Comparison of ENCODE assay signal across 15 mouse cellular contexts in the genomic region with DNA sequence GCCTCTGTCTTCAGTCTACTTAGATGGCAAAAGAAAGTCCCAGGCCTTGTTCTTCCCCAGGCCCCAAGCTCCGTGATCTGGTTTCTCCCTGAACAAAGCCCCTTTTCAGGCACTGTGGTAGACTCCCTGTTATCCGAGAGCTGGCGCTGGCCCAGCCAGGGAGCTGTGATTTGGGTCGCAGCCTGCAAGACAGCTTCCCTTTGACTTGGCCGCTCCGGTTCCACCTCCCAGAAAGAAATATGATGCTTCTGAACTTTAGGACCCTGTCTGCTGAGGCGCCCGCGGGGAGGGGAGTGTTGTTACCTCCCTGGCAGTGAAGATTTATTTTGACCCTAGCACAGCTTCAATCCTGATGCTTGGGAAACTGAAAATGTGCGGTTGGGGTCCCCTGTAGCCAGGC. TPM values are rescaled to one million over a fixed set of nuclear protein-coding genes. Genes with fewer than 3 reads are reported as not detected.
DNase-seq lines count a peak whose midpoint lies in the region; ATAC-seq lines count a peak whose summit lies in the region.
"Had no signal": no experiment of that assay in that cellular context is flagged by ENCODE, and none has a peak within 500 bp of the region (broad histone marks: within the 10 kb centered on the region; RNA-seq: fewer than 3 reads in every experiment).

No protein-coding gene starts in this region.

- H3K4me1 ChIP-seq in embryonic facial prominence, embryonic 15.5 days, result peaks cover 9% of the 10 kb centered on the region; the same call in 1 of the 2 replicates

- H3K9me3 ChIP-seq in embryonic facial prominence, embryonic 15.5 days (replicated peaks), result no peaks in the 10 kb centered on the region

- no peak overlapping the region for H3K27ac ChIP-seq in embryonic facial prominence, embryonic 15.5 days (replicated peaks)

- intact Hi-C loops in left cerebral cortex, postnatal 4 days (cut with DNase I), result no loop called here

- no peak overlapping the region for H3K9ac ChIP-seq in embryonic facial prominence, embryonic 15.5 days

- H3K4me2 ChIP-seq in embryonic facial prominence, embryonic 15.5 days (replicated peaks), result no peak overlapping the region

- H3K36me3 ChIP-seq in embryonic facial prominence, embryonic 15.5 days, result no peaks in the 10 kb centered on the region

- peak; percentile 36 for ATAC-seq in embryonic facial prominence, embryonic 15.5 days (ENCODE audit: insufficient number of reproducible peaks, low FRiP score, low TSS enrichment, low read depth)
- ATAC-seq in activated CD4-positive, CD25-positive, alpha-beta regulatory T cell, adult 4 months, result no peak
- ATAC-seq: inflammation-experienced regulatory T-cells, adult 6 months; midbrain, embryonic 16.5 days; Patski had no signal

- H3K27me3 ChIP-seq in embryonic facial prominence, embryonic 15.5 days, result no peaks in the 10 kb centered on the region
- H3K27me3 ChIP-seq: Patski had no signal

- H3K4me3 ChIP-seq in embryonic facial prominence, embryonic 15.5 days (replicated peaks), result no peak overlapping the region

- WGBS in embryonic facial prominence, embryonic 15.5 days, result 11% methylated on average over 10 of the region's 10 CpGs

- peak; percentile 20 for DNase-seq in heart, postnatal 4 days
- DNase-seq in heart, adult 9 months (ENCODE audit: low spot score in 2 of 2), result no peak
- DNase-seq in retina, postnatal 1 day, result peak; percentile 23
- DNase-seq in retina, embryonic 14.5 days (ENCODE audit: low spot score), result no peak
- peak; percentile 36 for DNase-seq in skeletal muscle tissue, adult 2 months (ENCODE audit: low read depth, low spot score)
- DNase-seq in left cerebral cortex, postnatal 4 days, result no peak
- DNase-seq: adrenal gland, postnatal 14 days; cerebellum, adult 11-12 months; lung, postnatal 14 days had no signal

RNA-seq across cellular contexts. Expression of a gene that starts 18.1 kb away (rescaled TPM):
- total RNA-seq in heart, postnatal 4 days (2021), result 1 to 10 TPM; 1.7 to 2.1 TPM
- 2.5 and 2.9 TPM in 2 replicates for polyA plus RNA-seq in embryonic facial prominence, embryonic 15.5 days (2015; fragmentation: Nextera tagmentation; extraction: Ambion mirVana)
- polyA plus RNA-seq in activated CD4-positive, CD25-positive, alpha-beta regulatory T cell, adult 4 months (2017; shearing (Covaris generic)), result not detected
- 1 to 10 TPM; 3.3 to 3.5 TPM for total RNA-seq in left cerebral cortex, postnatal 4 days (2021)
- polyA plus RNA-seq: inflammation-experienced regulatory T-cells, adult 6 months had no signal

RNA-seq across cellular contexts. Expression of a gene that starts 42.6 kb away (rescaled TPM):
- not detected for total RNA-seq in heart, postnatal 4 days (2021)
- polyA plus RNA-seq in embryonic facial prominence, embryonic 15.5 days (2015; fragmentation: Nextera tagmentation; extraction: Ambion mirVana), result 2.3 and 4.4 TPM in 2 replicates
- not detected for polyA plus RNA-seq in activated CD4-positive, CD25-positive, alpha-beta regulatory T cell, adult 4 months (2017; shearing (Covaris generic))
- total RNA-seq in left cerebral cortex, postnatal 4 days (2021), result not detected
- total RNA-seq: adrenal gland, postnatal 14 days; left cerebral cortex, adult 8-10 months had no signal
- polyA plus RNA-seq: inflammation-experienced regulatory T-cells, adult 6 months; midbrain, embryonic 16.5 days had no signal

Comparison
In these comparisons a context has a peak if more than half of its experiments do, and no peak if none do; other contexts are left out.
1. DNase-seq: peak in heart, postnatal 4 days (single experiment), retina, postnatal 1 day (single experiment) and skeletal muscle tissue, adult 2 months (single experiment); none in heart, adult 9 months (0 of 2), retina, embryonic 14.5 days (single experiment) and left cerebral cortex, postnatal 4 days (single experiment).